Mouse (Mus musculus) CH12.LX (cell line): ENCODE measurements around the gene Ncor1. TPM values are rescaled to one million over a fixed set of nuclear protein-coding genes. Genes with fewer than 3 reads are reported as not detected.

Source experiments
- DNase-seq: peaks from one replicate; pipeline ENCODE4 v3.0.0-alpha.2; 2013; ENCODE audit errors: extremely low read depth
- H3K27ac ChIP-seq: 2 replicates; pipeline ENCODE4 v1.5.1; 2012; ENCODE audit warnings: low read depth, mild to moderate bottlenecking, control low read depth, moderate library complexity; ENCODE audit not compliant: insufficient read depth
- H3K27me3 ChIP-seq: replicated peaks from 2 replicates; pipeline ENCODE3; 2012; ENCODE audit warnings: inconsistent platforms
- H3K36me3 ChIP-seq, 2 experiments: replicated peaks in 1 of 2; 2 replicates each; pipeline versions ENCODE3 to v1.6.1; 2012; ENCODE audit warnings: inconsistent platforms in 1 of 2, low read length in 1 of 2, mild to moderate bottlenecking in 1 of 2, mixed read lengths in 1 of 2, moderate library complexity in 1 of 2; ENCODE audit not compliant: control insufficient read depth in 1 of 2, insufficient read depth in 1 of 2
- H3K4me1 ChIP-seq, 2 experiments: 2 replicates each; pipeline ENCODE4 v1.6.1; 2012; ENCODE audit warnings: inconsistent platforms in 1 of 2, moderate library complexity in 1 of 2; ENCODE audit not compliant: insufficient read depth in 2 of 2, control insufficient read depth in 1 of 2
- H3K4me2 ChIP-seq: 2 replicates; pipeline ENCODE4 v1.6.1; 2012; ENCODE audit warnings: low read depth, mild to moderate bottlenecking, control low read depth; ENCODE audit not compliant: poor library complexity, insufficient read depth, severe bottlenecking
- H3K4me3 ChIP-seq, 3 experiments: fragments of 150-350 bp in 1 of 3; sonication (generic) in 1 of 3; replicated peaks in 1 of 3; 2 replicates each; pipeline versions ENCODE3 to v1.5.1; 2011 to 2012; ENCODE audit warnings: low read depth in 2 of 3, low read length in 2 of 3, mild to moderate bottlenecking in 2 of 3, moderate library complexity in 2 of 3, control low read depth in 1 of 3, improper control_type of control experiment in 1 of 3, inconsistent platforms in 1 of 3, mixed read lengths in 1 of 3; ENCODE audit not compliant: poor library complexity in 1 of 3
- H3K79me2 ChIP-seq: replicated peaks from 2 replicates; pipeline ENCODE4 v1.6.1; 2012; ENCODE audit warnings: mild to moderate bottlenecking, moderate library complexity; ENCODE audit not compliant: control insufficient read depth, poor library complexity, insufficient read depth, severe bottlenecking; ENCODE audit errors: extremely low read depth
- H3K9ac ChIP-seq: 2 replicates; pipeline ENCODE4 v1.6.1; 2012; ENCODE audit warnings: low read depth, mild to moderate bottlenecking, control low read depth, moderate library complexity; ENCODE audit not compliant: insufficient read depth
- H3K9me3 ChIP-seq: replicated peaks from 2 replicates; pipeline ENCODE3; 2012; ENCODE audit warnings: low read length, inconsistent platforms, mixed read lengths
- BHLHE40 ChIP-seq: IDR thresholded peaks from 2 replicates; pipeline ENCODE4 v1.6.1; 2011; ENCODE audit warnings: mild to moderate bottlenecking, low read depth, low read length, improper control_type of control experiment
- CHD1 ChIP-seq: IDR thresholded peaks from 2 replicates; pipeline ENCODE4 v1.6.1; 2012; ENCODE audit warnings: low read depth, low read length, improper control_type of control experiment, inconsistent platforms
- ELF1 ChIP-seq: IDR thresholded peaks from 2 replicates; pipeline ENCODE4 v1.6.1; 2014; ENCODE audit warnings: low read depth, mild to moderate bottlenecking, inconsistent platforms, low read length, improper control_type of control experiment
- EP300 ChIP-seq: IDR thresholded peaks from 2 replicates; pipeline ENCODE4 v1.6.1; 2011; ENCODE audit warnings: low read length, improper control_type of control experiment
- HCFC1 ChIP-seq: IDR thresholded peaks from 2 replicates; pipeline ENCODE4 v1.6.1; 2012; ENCODE audit warnings: low read depth, mild to moderate bottlenecking, inconsistent platforms, low read length, improper control_type of control experiment
- JUN ChIP-seq: IDR thresholded peaks from 2 replicates; pipeline ENCODE4 v1.6.1; 2011; ENCODE audit warnings: low read depth, mild to moderate bottlenecking, low read length, improper control_type of control experiment, moderate library complexity; ENCODE audit not compliant: insufficient read depth
- MYC ChIP-seq: IDR thresholded peaks from 2 replicates; pipeline ENCODE4 v1.6.1; 2011; ENCODE audit warnings: low read depth, mild to moderate bottlenecking, improper control_type of control experiment, low read length
- NELFE ChIP-seq: IDR thresholded peaks from 2 replicates; pipeline ENCODE4 v1.6.1; 2011; ENCODE audit warnings: low read depth, low read length, improper control_type of control experiment
- PAX5 ChIP-seq: IDR thresholded peaks from 2 replicates; pipeline ENCODE4 v1.6.1; 2012; ENCODE audit warnings: low read length, inconsistent platforms, mixed read lengths
- POLR2A ChIP-seq: IDR thresholded peaks from 2 replicates; pipeline ENCODE4 v1.6.1; 2011; ENCODE audit warnings: low read depth, mild to moderate bottlenecking, improper control_type of control experiment, low read length
- UBTF ChIP-seq: IDR thresholded peaks from 2 replicates; pipeline ENCODE4 v1.6.1; 2012; ENCODE audit warnings: low read depth, mild to moderate bottlenecking, inconsistent platforms, low read length, improper control_type of control experiment, moderate library complexity
- USF2 ChIP-seq: conservative IDR thresholded peaks from 2 replicates; pipeline ENCODE4 v1.6.1; 2011; ENCODE audit warnings: low read depth, low read length, improper control_type of control experiment
- ZKSCAN1 ChIP-seq: IDR thresholded peaks from 2 replicates; pipeline ENCODE4 v1.6.1; 2012; ENCODE audit warnings: low read depth, inconsistent platforms, low read length, improper control_type of control experiment, borderline replicate concordance
- ZMIZ1 ChIP-seq: IDR thresholded peaks from 2 replicates; pipeline ENCODE4 v1.6.1; 2012; ENCODE audit warnings: low read depth, mild to moderate bottlenecking, inconsistent platforms, low read length, improper control_type of control experiment
- dilution Hi-C: fragments of 300-500 bp; cut with MboI; formaldehyde crosslinking; loops from 2 replicates; pipeline ENCODE4 v1.14.3; 2020; ENCODE audit warnings: low sequenced_read_pairs; ENCODE audit not compliant: extremely low pct_unique_long_range_greater_than_20kb, extremely low pct_ligation_motif_present
- in situ Hi-C: fragments of 300-500 bp; cut with MboI; formaldehyde crosslinking; loops from 3 replicates; pipeline ENCODE4 v1.14.3; 2019; ENCODE audit warnings: low sequenced_read_pairs, low pct_ligation_motif_present, low pct_unique_long_range_greater_than_20kb, mixed read lengths
- polyA plus RNA-seq: library from polyadenylated mRNA; unstranded; fragments of >175 nt; gene quantifications from 2 replicates; pipeline ENCODE4 v1.2.1, GENCODE M21; 2012; ENCODE audit warnings: low read depth; ENCODE audit not compliant: insufficient read length
- total RNA-seq, 2 experiments: library from RNA; depleted of rRNA; stranded (reverse); fragments of 300-350 nt in 1 of 2; fragments of >200 nt in 1 of 2; gene quantifications; 2 replicates each; pipeline ENCODE4 v1.2.3; 2012 to 2014

The Ncor1 gene
- total and polyA plus RNA-seq, 3 experiments = 76.3 to 232 (median 83.8) TPM

DNA sequence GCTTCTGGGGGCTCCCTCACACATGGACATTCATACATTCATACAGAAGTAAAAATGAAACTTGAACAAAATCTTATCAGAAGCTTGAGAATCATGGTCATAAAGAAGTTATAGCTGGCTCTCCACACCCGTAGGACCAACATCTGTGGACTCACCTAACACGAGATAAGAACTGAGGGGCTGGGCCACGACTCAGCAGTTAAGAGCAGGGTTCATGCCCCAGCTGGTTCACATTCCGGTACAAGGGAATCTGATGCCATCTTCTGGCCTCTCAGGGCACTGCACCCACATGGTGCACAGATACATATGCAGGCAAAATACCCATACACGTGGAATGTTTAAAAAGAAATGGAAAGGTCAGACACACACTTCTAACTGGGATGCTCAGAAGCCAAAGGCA, 180.3 kb downstream of the Ncor1 start (continued):
- TF ChIP-seq NELFE = no peak; the same call in 1 of the 2 replicates
- TF ChIP-seq EP300 = no peak

DNA sequence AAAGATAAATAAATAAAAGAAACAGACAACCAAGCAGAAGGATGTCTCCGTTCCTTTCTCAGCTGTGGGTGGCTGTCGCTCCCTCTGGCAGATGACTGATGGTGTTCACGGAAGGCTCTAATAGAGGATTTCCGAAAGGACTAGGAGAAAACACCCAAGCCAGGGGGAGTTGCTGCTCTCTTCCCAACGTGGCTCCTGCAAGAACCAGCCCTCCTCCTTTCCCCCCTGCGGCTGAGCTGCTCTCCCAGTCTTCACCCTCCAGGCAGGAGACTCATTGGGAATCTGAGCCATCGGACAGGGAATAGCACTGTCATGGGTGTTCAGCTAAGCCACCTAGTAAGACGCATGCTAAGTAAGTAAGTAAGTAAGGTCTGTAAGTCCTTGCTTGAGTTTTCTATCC, 181.3 kb downstream of the Ncor1 start:
- in situ Hi-C loops = loop anchor here (5.0 kb wide), 1 partner anchor 230 kb away; no protein-coding TSS in a partner anchor
- peaks cover 0 to 17% of the 10 kb centered on the region in 2 experiments for H3K36me3 ChIP-seq
- no peak overlapping the region for H3K27ac ChIP-seq
- H3K27me3 ChIP-seq = no peaks in the 10 kb centered on the region
- TF ChIP-seq MYC (no peak), BHLHE40 (no peak), ELF1 (no peak), ZKSCAN1 (no peak), HCFC1 (no peak), JUN (no peak), UBTF (no peak)
- no peak overlapping the region for H3K4me2 ChIP-seq
- H3K9me3 ChIP-seq = no peaks in the 10 kb centered on the region
- DNase-seq = no peak
- dilution Hi-C loops = no loop called here
- 0 out of 2 replicates have a peak, but pooled peaks cover under 1% of the 10 kb centered on the region for H3K79me2 ChIP-seq
- H3K9ac ChIP-seq = no peak overlapping the region
- peaks cover 0 to 18% of the 10 kb centered on the region in 2 experiments; a peak in 2 of 4 replicates for H3K4me1 ChIP-seq
- no peak overlapping the region for H3K4me3 ChIP-seq

DNA sequence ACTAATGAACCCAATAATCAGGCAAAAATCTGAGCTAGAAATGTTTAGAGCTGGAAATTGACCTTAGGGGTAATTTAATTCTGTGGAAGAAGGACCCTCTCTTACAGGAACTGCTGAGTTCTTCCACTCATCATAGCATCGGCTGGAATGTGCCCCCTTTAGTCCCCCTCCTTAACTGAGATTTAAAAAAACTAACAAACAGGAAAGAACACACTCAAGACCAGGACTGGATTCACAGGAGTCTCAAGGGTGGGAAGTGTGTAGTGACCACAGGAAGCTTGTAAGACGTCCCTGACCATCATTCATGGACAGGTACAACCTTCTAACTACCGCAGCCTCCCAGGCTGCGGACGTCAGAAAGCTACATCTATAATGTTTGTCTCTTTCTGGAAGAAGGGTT, 187.5 kb downstream of the Ncor1 start:
- no peak overlapping the region for H3K4me2 ChIP-seq
- H3K36me3 ChIP-seq = peaks cover 13 to 55% of the 10 kb centered on the region in 2 experiments
- dilution Hi-C loops (no loop called here), in situ Hi-C loops (no loop called here)
- no peaks in the 10 kb centered on the region for H3K79me2 ChIP-seq
- no peak overlapping the region for H3K9ac ChIP-seq
- no peak overlapping the region for H3K4me3 ChIP-seq
- no peak for DNase-seq
- TF ChIP-seq HCFC1 = no peak
- no peak for TF ChIP-seq PAX5
- TF ChIP-seq ZMIZ1 = no peak
- TF ChIP-seq CHD1 = no peak
- TF ChIP-seq USF2 = no peak
- TF ChIP-seq POLR2A = no peak
- TF ChIP-seq NELFE = no peak
- H3K4me1 ChIP-seq = peaks cover 19 to 29% of the 10 kb centered on the region in 2 experiments
- H3K9me3 ChIP-seq = no peaks in the 10 kb centered on the region
- no peak overlapping the region for H3K27ac ChIP-seq
- H3K27me3 ChIP-seq = no peaks in the 10 kb centered on the region
